Mouse (Mus musculus) embryo, embryonic 9.5 days (tissue): ENCODE results near the gene Eml2.

ENCODE experiments used
- DNase-seq: peaks from one replicate; pipeline ENCODE4 v3.0.0-alpha.2; 2017; ENCODE audit errors: extremely low spot score

Eml2 gene

GRCm38 (mm10) chr7:19229404-19229803 is 53.2 kb downstream of the Eml2 start:
- no peak for DNase-seq

GRCm38 (mm10) chr7:19230041-19230580 is 53.9 kb downstream of the Eml2 start:
- DNase-seq: no peak

DNA sequence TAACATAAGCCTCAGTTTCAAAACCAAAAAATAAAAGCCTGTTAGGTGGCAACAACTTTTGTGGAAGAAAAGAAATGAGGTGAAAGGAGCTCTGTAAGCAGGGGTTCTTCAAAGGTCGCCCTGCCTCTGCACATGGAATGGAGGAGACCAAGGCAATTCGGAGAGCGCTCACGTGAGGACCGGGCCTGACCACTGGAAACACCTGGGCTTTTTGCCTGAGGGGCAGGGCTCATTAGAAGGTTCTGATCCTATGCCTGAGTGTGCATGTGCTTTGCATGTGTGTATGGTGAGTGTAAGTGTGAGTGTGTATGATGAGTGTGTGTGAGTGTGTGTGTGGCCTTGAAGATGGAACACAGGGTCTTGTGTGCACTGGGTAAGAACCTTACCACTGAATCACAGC is 54.7 kb downstream of the Eml2 start:
- no peak for DNase-seq

- no peak for DNase-seq
These were observed 55.6 kb downstream of the Eml2 start for GRCm38 (mm10) chr7:19231849-19232248.

GRCm38 (mm10) chr7:19234652-19235051 is 58.4 kb downstream of the Eml2 start:
- DNase-seq: no peak

DNA sequence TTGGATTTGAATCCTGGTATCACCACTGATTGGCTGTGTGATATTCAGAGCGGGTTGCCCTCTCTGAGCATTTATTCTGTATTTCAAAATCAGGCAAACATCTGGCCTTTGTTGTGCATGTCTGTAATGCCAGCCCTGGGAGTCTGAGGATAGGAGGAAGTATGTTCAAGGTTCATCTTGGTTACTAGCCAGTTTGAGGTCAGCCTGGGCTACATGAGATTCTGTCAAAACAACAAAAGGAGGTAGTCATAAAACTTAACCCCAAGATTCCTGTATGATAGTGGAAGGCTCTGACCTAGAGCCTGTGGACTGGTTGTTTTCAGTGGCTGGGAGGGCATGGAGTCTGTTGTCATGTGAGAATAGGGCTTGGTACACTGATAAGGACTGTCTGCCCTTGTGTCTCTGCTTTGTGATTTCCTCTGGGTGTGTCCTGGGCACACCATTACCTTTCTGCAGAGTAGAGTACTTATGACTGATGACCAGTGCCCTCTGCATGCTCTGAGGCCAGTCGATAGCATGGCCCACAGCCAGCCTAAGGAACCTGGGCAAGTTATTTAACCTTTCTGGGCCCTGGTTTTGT is 59.0 kb downstream of the Eml2 start:
- no peak for DNase-seq

DNA sequence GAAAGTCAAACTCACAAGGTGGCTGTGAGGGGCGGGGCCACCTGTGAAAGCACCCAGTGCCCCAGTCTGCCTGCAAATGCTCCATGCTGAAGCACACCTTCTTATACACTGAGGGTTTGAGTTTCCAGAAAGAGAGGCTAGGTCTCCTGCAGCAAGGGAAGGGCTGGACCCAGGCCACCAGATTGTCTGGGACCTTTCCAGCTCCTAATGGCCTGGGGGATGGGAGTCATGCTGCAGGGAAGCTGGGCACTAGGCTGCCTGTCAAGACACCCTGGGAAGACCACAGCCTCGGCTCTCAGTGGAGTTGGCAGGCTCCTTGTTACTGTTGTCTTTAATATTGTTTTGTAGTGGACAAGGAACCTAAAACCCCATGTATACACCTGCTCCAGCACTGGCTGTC is 60.2 kb downstream of the Eml2 start:
- DNase-seq: no peak

DNA sequence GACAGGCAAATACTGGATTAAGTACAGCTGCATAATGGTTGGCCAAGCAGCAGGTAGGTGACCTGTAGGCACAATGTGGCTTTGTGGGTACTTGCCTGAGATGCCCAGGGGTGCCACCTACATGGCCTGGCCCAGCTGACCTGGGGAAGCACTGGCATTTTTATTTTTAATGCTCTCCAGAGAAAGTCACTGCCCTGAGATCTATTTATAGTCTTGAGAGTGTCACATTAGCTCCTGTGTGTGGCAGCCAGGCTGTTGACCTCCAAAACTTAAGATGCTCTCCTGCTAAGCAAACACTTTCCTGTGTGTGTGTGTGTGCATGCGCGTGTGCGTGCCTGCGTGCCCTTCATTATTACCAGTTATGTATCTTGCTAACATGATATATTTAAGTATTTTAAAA is 62.1 kb downstream of the Eml2 start:
- DNase-seq: no peak

DNA sequence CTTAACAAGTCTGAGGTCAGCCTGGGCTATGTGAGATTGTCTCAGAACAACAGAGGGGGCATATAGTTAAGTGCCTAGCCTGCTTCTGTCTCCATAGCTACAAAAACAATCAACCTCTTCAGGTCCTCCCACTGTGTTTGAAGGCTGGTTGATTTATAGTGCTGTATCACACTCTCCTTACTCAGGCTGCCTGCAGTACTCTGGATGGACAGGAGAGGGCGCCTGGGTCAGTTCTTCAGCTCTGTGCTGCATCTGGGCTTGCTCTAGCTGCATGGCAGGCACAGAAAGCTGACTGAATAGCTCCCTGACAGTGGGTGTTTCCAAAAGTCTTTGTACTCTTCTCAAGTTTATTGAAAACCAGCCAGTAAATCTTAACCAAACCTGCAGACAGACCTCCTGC is 63.2 kb downstream of the Eml2 start:
- peak; percentile 90 for DNase-seq

DNA sequence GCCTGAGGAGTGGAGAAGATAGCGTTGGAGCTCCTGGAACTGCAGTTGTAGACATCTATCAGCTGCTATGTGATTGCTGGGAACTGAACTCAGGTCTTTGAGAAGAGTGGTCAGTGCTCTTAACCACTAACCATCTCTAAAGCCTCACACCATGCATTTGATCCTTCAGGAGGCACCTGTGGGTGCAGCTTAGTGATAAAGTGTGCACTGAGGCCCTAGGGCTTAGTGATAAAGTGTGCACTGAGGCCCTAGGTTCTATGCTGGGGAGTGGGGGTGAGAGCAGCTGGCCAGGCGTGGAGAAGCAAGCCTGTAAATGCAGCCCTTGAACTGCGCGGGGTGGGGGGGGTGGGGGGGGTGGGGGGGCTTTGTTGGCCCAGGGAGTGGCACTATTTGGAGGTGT is 63.8 kb downstream of the Eml2 start:
- no peak for DNase-seq

DNA sequence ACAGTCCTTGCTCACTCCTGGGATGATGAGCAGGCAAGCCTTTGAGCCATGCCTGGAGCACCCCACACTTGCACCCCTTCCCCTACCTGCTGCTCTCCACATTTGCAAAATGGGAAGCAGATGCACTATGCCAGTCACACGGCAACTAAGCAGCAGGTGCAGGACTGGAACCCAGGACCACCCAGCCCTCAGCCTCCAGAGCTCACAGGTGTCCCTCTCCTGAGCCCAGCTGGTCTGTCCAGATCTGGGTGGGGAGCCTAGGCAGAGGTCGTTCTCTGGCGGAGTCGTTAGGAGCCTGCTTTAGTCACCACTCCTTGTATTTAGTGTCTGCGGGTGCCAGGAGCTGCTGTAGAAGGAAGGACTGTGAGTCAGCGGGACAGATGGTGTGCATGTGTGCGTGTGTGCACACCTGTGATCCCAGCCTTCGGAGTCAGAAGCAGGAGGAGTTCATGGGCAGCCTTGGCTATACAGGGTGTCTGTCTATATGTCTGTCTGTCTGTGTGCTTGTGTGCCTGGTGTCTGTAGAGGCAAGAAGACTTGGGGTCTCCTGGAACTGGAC is 64.8 kb downstream of the Eml2 start:
- DNase-seq: no peak

GRCm38 (mm10) chr7:19242005-19242404 is 65.8 kb downstream of the Eml2 start:
- no peak for DNase-seq

GRCm38 (mm10) chr7:19243858-19244257 is 67.6 kb downstream of the Eml2 start:
- DNase-seq: no peak

DNA sequence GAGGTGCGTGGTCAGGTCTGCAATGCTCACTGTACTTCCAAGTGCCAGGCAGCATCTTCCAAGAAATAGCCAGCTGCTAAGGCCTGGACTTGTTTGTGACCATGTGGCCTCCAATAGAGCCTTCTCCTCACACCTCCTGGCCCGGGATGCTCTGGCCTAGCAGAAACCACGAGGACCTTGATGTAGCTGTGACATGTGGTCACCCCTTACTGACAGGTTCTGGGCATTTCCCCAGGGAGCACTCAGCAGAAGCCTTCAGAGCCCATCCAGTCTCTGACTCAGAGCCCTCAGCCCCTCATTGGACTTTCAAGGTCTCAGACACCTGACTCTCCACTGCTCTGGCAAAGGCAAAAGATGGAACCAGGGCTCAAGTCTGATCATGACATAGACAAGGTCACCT is 68.9 kb downstream of the Eml2 start:
- no peak for DNase-seq

DNA sequence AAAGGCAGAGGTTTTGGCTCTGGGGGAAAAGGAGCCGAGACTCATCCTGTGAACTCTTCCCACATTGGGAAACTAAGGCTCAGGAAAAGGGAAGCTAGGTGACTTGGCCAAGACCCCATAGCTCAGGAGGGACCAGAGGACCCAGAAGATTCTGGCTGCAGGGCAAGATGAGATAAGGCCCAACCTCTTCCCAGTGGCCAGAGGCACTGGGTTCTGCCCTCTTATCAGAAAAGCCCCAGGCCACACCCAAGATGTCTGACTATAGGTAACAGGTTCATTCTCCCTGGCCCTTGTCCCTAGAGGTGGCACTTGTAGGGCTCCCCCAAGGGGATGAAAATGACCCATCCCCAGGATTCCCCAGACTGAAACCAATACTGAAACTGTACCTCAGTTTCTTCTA is 70.6 kb downstream of the Eml2 start:
- no peak for DNase-seq

GRCm38 (mm10) chr7:19247511-19247910 is 71.3 kb downstream of the Eml2 start:
- no peak for DNase-seq

GRCm38 (mm10) chr7:19252078-19252477 is 75.9 kb downstream of the Eml2 start:
- DNase-seq: no peak

DNA sequence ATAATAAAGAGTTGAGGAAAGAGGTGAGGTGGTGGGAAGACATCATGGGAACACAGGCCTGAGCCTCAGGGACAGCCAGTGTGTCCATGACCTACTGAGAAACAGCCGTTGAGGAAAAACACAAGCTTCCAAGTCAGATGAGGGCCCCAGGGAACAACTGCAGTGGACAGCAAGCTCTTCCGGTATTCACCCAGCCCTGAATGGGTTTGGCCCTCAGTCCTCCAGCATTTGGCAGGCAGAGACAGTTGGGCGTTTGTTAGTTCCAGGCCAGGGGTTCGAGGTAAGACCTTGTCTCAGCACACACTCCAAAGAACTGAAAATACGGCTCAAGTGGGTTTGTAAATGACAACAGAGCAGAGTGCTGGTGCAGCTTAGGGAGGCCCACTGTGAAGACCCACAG is 77.2 kb downstream of the Eml2 start:
- no peak for DNase-seq

GRCm38 (mm10) chr7:19255395-19255794 is 79.2 kb downstream of the Eml2 start:
- no peak for DNase-seq
